Comparison of ENCODE assay signal across 21 mouse cellular contexts in the genomic region with DNA sequence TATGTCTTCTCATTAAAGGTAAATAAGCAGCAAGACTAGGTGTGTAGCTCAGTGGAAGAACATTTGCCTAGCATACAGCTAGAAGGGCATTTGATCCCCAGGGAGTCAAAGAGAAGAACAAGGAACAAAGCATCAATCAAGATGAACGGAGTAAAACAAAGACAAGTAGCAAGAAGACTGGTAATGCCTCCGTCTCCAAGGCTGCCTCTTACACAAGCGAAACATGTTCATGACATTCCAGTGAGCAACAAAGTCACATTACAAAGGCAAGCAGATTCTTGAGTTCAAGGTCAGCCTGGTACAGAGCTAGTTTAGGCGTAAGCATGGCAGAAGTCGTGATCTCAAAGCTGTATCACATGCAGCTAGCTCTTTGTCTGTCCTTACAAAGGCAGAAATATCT.
A peak's percentile ranks its signal among the peaks of the same experiment; 100 is the strongest.
DNase-seq lines count a peak whose midpoint lies in the region; ATAC-seq and TF ChIP-seq lines count a peak whose summit lies in the region.
"Had no signal": no experiment of that assay in that cellular context is flagged by ENCODE, and none has a peak within 500 bp of the region (broad histone marks: within the 10 kb centered on the region; RNA-seq: fewer than 3 reads in every experiment).

No protein-coding gene starts in this region.

- H3K4me1 ChIP-seq in ES-E14 (ENCODE audit: control insufficient read depth in 2 of 2, insufficient read depth in 2 of 2, low read length in 2 of 2, poor library complexity in 1 of 2): no peaks in the 10 kb centered on the region
- H3K4me1 ChIP-seq in midbrain, embryonic 13.5 days (replicated peaks): no peaks in the 10 kb centered on the region
- H3K4me1 ChIP-seq: embryonic facial prominence, embryonic 13.5 days; embryonic facial prominence, embryonic 15.5 days; forebrain, embryonic 10.5 days; forebrain, embryonic 12.5 days had no signal

- H3K4me3 ChIP-seq in ES-E14 (ENCODE audit: insufficient read depth in 1 of 2, low read depth in 1 of 2, low read length in 2 of 2, poor library complexity in 1 of 2, severe bottlenecking in 1 of 2): no peak overlapping the region
- H3K4me3 ChIP-seq in midbrain, embryonic 13.5 days (replicated peaks): no peak overlapping the region
- H3K4me3 ChIP-seq: embryonic facial prominence, embryonic 13.5 days; embryonic facial prominence, embryonic 15.5 days; erythroblast, embryonic 14.5 days; forebrain, embryonic 10.5 days; forebrain, embryonic 12.5 days had no signal

- no peaks in the 10 kb centered on the region for H3K27me3 ChIP-seq in midbrain, embryonic 13.5 days
- H3K27me3 ChIP-seq: embryonic facial prominence, embryonic 13.5 days; embryonic facial prominence, embryonic 15.5 days; forebrain, embryonic 12.5 days had no signal

- 67% methylated on average over 5 of the region's 5 CpGs for WGBS in midbrain, embryonic 13.5 days

- H3K9ac ChIP-seq in ES-E14 (ENCODE audit: insufficient read depth, low read depth, low read length, poor library complexity, severe bottlenecking): no peak overlapping the region
- H3K9ac ChIP-seq in midbrain, embryonic 13.5 days (replicated peaks): no peak overlapping the region
- H3K9ac ChIP-seq: embryonic facial prominence, embryonic 13.5 days; embryonic facial prominence, embryonic 15.5 days; forebrain, embryonic 12.5 days had no signal

- no peak for ATAC-seq in midbrain, embryonic 13.5 days
- ATAC-seq: forebrain, embryonic 14.5 days; forebrain, embryonic 16.5 days had no signal

- H3K27ac ChIP-seq in ES-E14 (ENCODE audit: insufficient read depth, low read depth, low read length, poor library complexity, severe bottlenecking): no peak overlapping the region
- no peak overlapping the region for H3K27ac ChIP-seq in midbrain, embryonic 13.5 days
- H3K27ac ChIP-seq: embryonic facial prominence, embryonic 13.5 days; embryonic facial prominence, embryonic 15.5 days; forebrain, embryonic 10.5 days; forebrain, embryonic 12.5 days had no signal

- H3K9me3 ChIP-seq in ES-E14 (ENCODE audit: control insufficient read depth, insufficient read depth, low read depth, low read length): no peaks in the 10 kb centered on the region
- H3K9me3 ChIP-seq in midbrain, embryonic 13.5 days: no peaks in the 10 kb centered on the region
- H3K9me3 ChIP-seq: embryonic facial prominence, embryonic 13.5 days; embryonic facial prominence, embryonic 15.5 days; forebrain, embryonic 10.5 days; forebrain, embryonic 12.5 days had no signal

- H3K36me3 ChIP-seq in ES-E14 (ENCODE audit: control insufficient read depth, insufficient read depth, low read length, poor library complexity, severe bottlenecking): no peaks in the 10 kb centered on the region
- H3K36me3 ChIP-seq in midbrain, embryonic 13.5 days: no peaks in the 10 kb centered on the region
- H3K36me3 ChIP-seq: embryonic facial prominence, embryonic 13.5 days; embryonic facial prominence, embryonic 15.5 days; forebrain, embryonic 10.5 days; forebrain, embryonic 12.5 days had no signal

- H3K4me2 ChIP-seq in midbrain, embryonic 13.5 days (replicated peaks): no peak overlapping the region
- H3K4me2 ChIP-seq: embryonic facial prominence, embryonic 13.5 days; embryonic facial prominence, embryonic 15.5 days; forebrain, embryonic 12.5 days had no signal

- in situ Hi-C loops in ES-E14 (cut with MboI; ENCODE audit: low sequenced_read_pairs in 2 of 2, unreplicated experiment in 2 of 2): no loop called here

- peak; percentile 62 for DNase-seq in ES-CJ7 (ENCODE audit: low read depth, low spot score)
- peak; percentile 28 for DNase-seq in ES-E14 (ENCODE audit: low read depth, low spot score)
- peak; percentile 64 for DNase-seq in ZHBTc4 (ENCODE audit: low read depth, low spot score)
- DNase-seq in right cerebral cortex, postnatal 14 days: no peak
- DNase-seq: adrenal gland, adult 2 months; adrenal gland, postnatal 10 days; adrenal gland, postnatal 25 days; cerebellum, adult 11 months; cerebellum, adult 18-20 months; cerebellum, adult 8-10 months; cerebellum, adult 9-11 months; cerebellum, postnatal 14 days; cerebellum, postnatal 36 days had no signal

TF ChIP-seq in ES-E14, 5 proteins besides CTCF, POLR2A, EP300 and RAD21:
- TF ChIP-seq ZNF384 (IDR thresholded peaks at IDR 0.05; ENCODE audit: low read depth, low read length) (no peak), ZC3H11A (IDR thresholded peaks at IDR 0.05; ENCODE audit: borderline replicate concordance, low read depth, low read length) (no peak), HCFC1 (IDR thresholded peaks at IDR 0.05; ENCODE audit: borderline replicate concordance, insufficient read depth, low read length) (no peak), MAFK (IDR thresholded peaks at IDR 0.05; ENCODE audit: insufficient read depth, low read depth, low read length) (no peak)
